ENCODE assay signal across 8 mouse cellular contexts in genomic region chr7:73208817-73209602, GRCm38 (mm10).
DNase-seq lines count a peak whose midpoint lies in the region; ATAC-seq and TF ChIP-seq lines count a peak whose summit lies in the region.

No protein-coding gene starts in this region.

- no peaks in the 10 kb centered on the region for H3K36me3 ChIP-seq in heart, embryonic 12.5 days
- no peaks in the 10 kb centered on the region for H3K36me3 ChIP-seq in CH12.LX (replicated peaks in 1 of 2; ENCODE audit: control insufficient read depth in 1 of 2, insufficient read depth in 1 of 2, low read length in 1 of 2)
- no peaks in the 10 kb centered on the region for H3K36me3 ChIP-seq in embryonic facial prominence, embryonic 11.5 days (replicated peaks; ENCODE audit: control insufficient read depth, insufficient read depth, low read depth, low read length)
- no peaks in the 10 kb centered on the region for H3K36me3 ChIP-seq in limb, embryonic 12.5 days
- no peaks in the 10 kb centered on the region for H3K36me3 ChIP-seq in heart, adult 2 months (ENCODE audit: control insufficient read depth, insufficient read depth, low read length)

- H3K27me3 ChIP-seq in heart, embryonic 12.5 days (replicated peaks) = peaks cover 6% of the 10 kb centered on the region; the same call in 1 of the 2 replicates
- no peaks in the 10 kb centered on the region for H3K27me3 ChIP-seq in CH12.LX (replicated peaks)
- no peaks in the 10 kb centered on the region for H3K27me3 ChIP-seq in embryonic facial prominence, embryonic 11.5 days (ENCODE audit: control insufficient read depth, insufficient read depth, low read length)
- no peaks in the 10 kb centered on the region for H3K27me3 ChIP-seq in limb, embryonic 12.5 days
- no peaks in the 10 kb centered on the region for H3K27me3 ChIP-seq in heart, adult 2 months (ENCODE audit: control insufficient read depth, insufficient read depth, low read length)

- no peak for TF ChIP-seq RAD21 in CH12.LX (IDR thresholded peaks at IDR 0.05; ENCODE audit: low read depth, low read length)

- peaks cover 4% of the 10 kb centered on the region; the same call in 1 of the 2 replicates for H3K4me1 ChIP-seq in heart, embryonic 12.5 days (replicated peaks)
- H3K4me1 ChIP-seq in CH12.LX (ENCODE audit: control insufficient read depth in 1 of 2, insufficient read depth in 2 of 2) = peaks cover 0 to 5% of the 10 kb centered on the region in 2 experiments; a peak in 1 of 4 replicates
- H3K4me1 ChIP-seq in embryonic facial prominence, embryonic 11.5 days (ENCODE audit: control insufficient read depth, insufficient read depth, low read length) = no peaks in the 10 kb centered on the region
- H3K4me1 ChIP-seq in limb, embryonic 12.5 days (replicated peaks) = peaks cover 16% of the 10 kb centered on the region
- H3K4me1 ChIP-seq in heart, adult 2 months (ENCODE audit: control insufficient read depth, insufficient read depth, low read length) = no peaks in the 10 kb centered on the region

- H3K9ac ChIP-seq in heart, embryonic 12.5 days = no peak overlapping the region
- H3K9ac ChIP-seq in CH12.LX (ENCODE audit: insufficient read depth, low read depth) = no peak overlapping the region
- 0 out of 2 replicates have a peak overlapping the region, but pooled peaks have one; percentile 23 for H3K9ac ChIP-seq in embryonic facial prominence, embryonic 11.5 days (replicated peaks; ENCODE audit: low read length)
- 0 out of 2 replicates have a peak overlapping the region, but pooled peaks have one; percentile 2 for H3K9ac ChIP-seq in limb, embryonic 12.5 days (replicated peaks)
- no peak overlapping the region for H3K9ac ChIP-seq in heart, adult 2 months (ENCODE audit: low read depth, low read length)

- TF ChIP-seq CTCF in CH12.LX (conservative IDR thresholded peaks at IDR 0.05 in 1 of 2, IDR thresholded peaks at IDR 0.05 in 1 of 2; ENCODE audit: low read depth in 2 of 2, low read length in 2 of 2) = no peak
- no peak for TF ChIP-seq CTCF in heart, adult 2 months (IDR thresholded peaks at IDR 0.05)

- no peak overlapping the region for H3K27ac ChIP-seq in heart, embryonic 12.5 days (ENCODE audit: poor library complexity, severe bottlenecking)
- H3K27ac ChIP-seq in CH12.LX (ENCODE audit: insufficient read depth, low read depth) = no peak overlapping the region
- H3K27ac ChIP-seq in embryonic facial prominence, embryonic 11.5 days (replicated peaks; ENCODE audit: low read depth, low read length) = peak overlapping the region; percentile 44; the same call in 1 of the 2 replicates
- 0 out of 2 replicates have a peak overlapping the region, but pooled peaks have one; percentile 25 for H3K27ac ChIP-seq in limb, embryonic 12.5 days
- H3K27ac ChIP-seq in heart, adult 2 months = no peak overlapping the region

- H3K79me2 ChIP-seq in CH12.LX (replicated peaks; ENCODE audit: control insufficient read depth, extremely low read depth, insufficient read depth, poor library complexity, severe bottlenecking) = no peaks in the 10 kb centered on the region
- H3K79me2 ChIP-seq in heart, adult 2 months (replicated peaks; ENCODE audit: control insufficient read depth, insufficient read depth, low read length) = no peaks in the 10 kb centered on the region

- H3K4me2 ChIP-seq in heart, embryonic 12.5 days = peak overlapping the region; percentile 27; the same call in 1 of the 2 replicates
- 0 out of 2 replicates have a peak overlapping the region, but pooled peaks have one; percentile 6 for H3K4me2 ChIP-seq in CH12.LX (ENCODE audit: insufficient read depth, low read depth, poor library complexity, severe bottlenecking)
- no peak overlapping the region for H3K4me2 ChIP-seq in embryonic facial prominence, embryonic 11.5 days (ENCODE audit: low read depth, low read length)
- H3K4me2 ChIP-seq in limb, embryonic 12.5 days = no peak overlapping the region

- ATAC-seq in heart, embryonic 12.5 days (ENCODE audit: insufficient number of reproducible peaks, low FRiP score) = no peak
- 0 out of 2 replicates have a peak, but pooled peaks have one; percentile 18 for ATAC-seq in embryonic facial prominence, embryonic 11.5 days (replicated peaks; ENCODE audit: insufficient number of reproducible peaks, low FRiP score, low TSS enrichment, low read depth)
- no peak for ATAC-seq in limb, embryonic 12.5 days (ENCODE audit: insufficient number of reproducible peaks, insufficient read depth, low FRiP score, low TSS enrichment, low read depth)

- 0 out of 2 replicates have a peak, but pooled peaks cover 9% of the 10 kb centered on the region for H3K9me3 ChIP-seq in heart, embryonic 12.5 days (replicated peaks)
- H3K9me3 ChIP-seq in CH12.LX (replicated peaks; ENCODE audit: low read length) = no peaks in the 10 kb centered on the region
- H3K9me3 ChIP-seq in embryonic facial prominence, embryonic 11.5 days (replicated peaks; ENCODE audit: control insufficient read depth, low read length) = no peaks in the 10 kb centered on the region
- H3K9me3 ChIP-seq in limb, embryonic 12.5 days = peaks cover 7% of the 10 kb centered on the region

- no peak for TF ChIP-seq EP300 in CH12.LX (IDR thresholded peaks at IDR 0.05; ENCODE audit: low read length)
- TF ChIP-seq EP300 in heart, adult 2 months (IDR thresholded peaks at IDR 0.05; ENCODE audit: insufficient read depth, low read depth, low read length) = no peak

- WGBS in heart, embryonic 12.5 days = 36% methylated on average over 18 of the region's 18 CpGs
- 15% methylated on average over 16 of the region's 18 CpGs for WGBS in embryonic facial prominence, embryonic 11.5 days
- 46% methylated on average over 18 of the region's 18 CpGs for WGBS in limb, embryonic 12.5 days
- 45% methylated on average over 18 of the region's 18 CpGs for WGBS in heart, adult 2 months

- dilution Hi-C loops in CH12.LX (cut with MboI; ENCODE audit: extremely low pct_ligation_motif_present, extremely low pct_unique_long_range_greater_than_20kb, low sequenced_read_pairs) = no loop called here

- H3K4me3 ChIP-seq in heart, embryonic 12.5 days = no peak overlapping the region
- no peak overlapping the region for H3K4me3 ChIP-seq in CH12.LX (replicated peaks in 1 of 3; ENCODE audit: low read depth in 2 of 3, low read length in 2 of 3, poor library complexity in 1 of 3)
- no peak overlapping the region for H3K4me3 ChIP-seq in embryonic facial prominence, embryonic 11.5 days (ENCODE audit: low read depth, low read length)
- H3K4me3 ChIP-seq in limb, embryonic 12.5 days (replicated peaks) = no peak overlapping the region
- no peak overlapping the region for H3K4me3 ChIP-seq in heart, adult 2 months

- TF ChIP-seq POLR2A in CH12.LX (IDR thresholded peaks at IDR 0.05; ENCODE audit: low read depth, low read length) = no peak
- no peak for TF ChIP-seq POLR2A in heart, adult 2 months (IDR thresholded peaks at IDR 0.05; ENCODE audit: insufficient read depth, low read depth, low read length)

- in situ Hi-C loops in CH12.LX (cut with MboI; ENCODE audit: low pct_ligation_motif_present, low pct_unique_long_range_greater_than_20kb, low sequenced_read_pairs) = no loop called here

- intact Hi-C loops in heart, adult 2 months (cut with DNase I) = no loop called here

- DNase-seq in heart, adult 18-20 months = no peak
- no peak for DNase-seq in CH12.LX (ENCODE audit: extremely low read depth)
- peak; percentile 72 for DNase-seq in embryonic facial prominence, embryonic 11.5 days (ENCODE audit: low spot score)
- no peak for DNase-seq in MN1 (ENCODE audit: low spot score)
- no peak for DNase-seq in frontal cortex, adult 2 months (ENCODE audit: extremely low spot score in 1 of 2, low spot score in 1 of 2)
- DNase-seq in heart, adult 2 months = no peak

TF ChIP-seq in CH12.LX, 34 proteins besides CTCF, POLR2A, EP300 and RAD21:
- no peak for TF ChIP-seq MAFK (IDR thresholded peaks at IDR 0.05; ENCODE audit: insufficient replicate concordance, low read length)
- no peak for TF ChIP-seq IRF4 (IDR thresholded peaks at IDR 0.05; ENCODE audit: low read depth, low read length)
- no peak for TF ChIP-seq MXI1 (IDR thresholded peaks at IDR 0.05; ENCODE audit: low read depth, low read length)
- no peak for TF ChIP-seq ETS1 (conservative IDR thresholded peaks at IDR 0.05; ENCODE audit: low read depth, low read length)
- no peak for TF ChIP-seq USF1 (IDR thresholded peaks at IDR 0.05; ENCODE audit: low read depth, low read length)
- no peak for TF ChIP-seq POLR2AphosphoS2 (IDR thresholded peaks at IDR 0.05; ENCODE audit: low read depth, low read length)
- TF ChIP-seq HCFC1 (IDR thresholded peaks at IDR 0.05; ENCODE audit: low read depth, low read length) = no peak
- no peak for TF ChIP-seq CHD2 (IDR thresholded peaks at IDR 0.05; ENCODE audit: low read length)
- no peak for TF ChIP-seq ZC3H11A (IDR thresholded peaks at IDR 0.05; ENCODE audit: low read depth, low read length)
- TF ChIP-seq CHD1 (IDR thresholded peaks at IDR 0.05; ENCODE audit: low read depth, low read length) = no peak
- no peak for TF ChIP-seq MAX (IDR thresholded peaks at IDR 0.05; ENCODE audit: low read length)
- TF ChIP-seq GABPA (IDR thresholded peaks at IDR 0.05; ENCODE audit: insufficient replicate concordance, low read depth, low read length) = no peak
- no peak for TF ChIP-seq ELF1 (IDR thresholded peaks at IDR 0.05; ENCODE audit: low read depth, low read length)

Comparison
In these comparisons a context has a peak if more than half of its experiments do, and no peak if none do; other contexts are left out.
1. H3K27ac ChIP-seq: peak in embryonic facial prominence, embryonic 11.5 days (single experiment) and limb, embryonic 12.5 days (single experiment); none in heart, embryonic 12.5 days (single experiment), CH12.LX (single experiment) and heart, adult 2 months (single experiment).
2. H3K4me2 ChIP-seq: peak in heart, embryonic 12.5 days (single experiment) and CH12.LX (single experiment); none in embryonic facial prominence, embryonic 11.5 days (single experiment) and limb, embryonic 12.5 days (single experiment).
3. H3K9ac ChIP-seq: peak in embryonic facial prominence, embryonic 11.5 days (single experiment) and limb, embryonic 12.5 days (single experiment); none in heart, embryonic 12.5 days (single experiment), CH12.LX (single experiment) and heart, adult 2 months (single experiment).